Mouse (Mus musculus) kidney, adult 2 months (tissue): ENCODE results near the gene Fars2.

Experiments
- CTCF ChIP-seq: fragments of 200-500 bp; conservative IDR thresholded peaks from 2 replicates; pipeline ENCODE4 v1.5.1; 2011; ENCODE audit warnings: low read depth, mild to moderate bottlenecking, control low read depth, low read length, moderate library complexity, mixed read lengths; ENCODE audit not compliant: insufficient read depth, insufficient read length
- POLR2A ChIP-seq: fragments of 200-500 bp; IDR thresholded peaks from one replicate; pipeline ENCODE4 v1.6.1; 2011; ENCODE audit warnings: low read depth, low read length, control low read depth

DNA sequence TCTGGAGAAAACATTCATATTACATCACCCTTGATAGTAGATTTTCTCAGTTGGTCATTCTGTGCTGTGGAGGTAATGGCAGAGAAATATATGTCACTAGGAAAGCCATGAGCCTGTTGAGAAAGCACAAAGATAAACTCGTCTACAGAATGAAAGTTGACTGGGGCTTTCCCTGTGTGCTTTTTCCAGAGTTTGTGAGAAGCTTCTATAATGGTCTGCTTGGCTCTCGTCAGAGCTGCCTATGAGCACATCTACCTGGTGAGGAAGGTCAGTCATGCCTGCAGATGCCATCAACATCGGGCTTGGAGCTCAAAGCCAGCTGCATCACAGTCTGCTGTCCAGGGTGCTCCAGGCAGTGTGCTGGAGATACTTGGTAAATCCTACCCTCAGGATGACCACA, 87.1 kb downstream of the Fars2 start:
- no peak for TF ChIP-seq CTCF
- TF ChIP-seq POLR2A: no peak
